Mouse (Mus musculus) layer of hippocampus, postnatal 14 days (tissue): ENCODE results near the gene Zfp462. TPM values are rescaled to one million over a fixed set of nuclear protein-coding genes. Genes with fewer than 3 reads are reported as not detected.

Source experiments
- DNase-seq, 2 experiments: peaks; one replicate each; pipeline ENCODE4 v3.0.0; 2021 to 2022; ENCODE audit warnings: low spot score in 2 of 2, mixed read lengths in 1 of 2
- total RNA-seq, 2 experiments: library from RNA; stranded (reverse); gene quantifications; 2 replicates each; pipeline ENCODE4 v1.2.3; 2021

Zfp462 gene
- total RNA-seq, 2 experiments from 2014 or later = 56.0 to 57.6 TPM

- no peak for DNase-seq
Observed at GRCm38 (mm10) chr4:54950136-54950535, 5.3 kb downstream of the Zfp462 start.

GRCm38 (mm10) chr4:54950866-54951265 lies 6.0 kb downstream of the Zfp462 start:
- no peak for DNase-seq

- no peak for DNase-seq
Observed at GRCm38 (mm10) chr4:54953657-54954395, 9.0 kb downstream of the Zfp462 start.

- peak in 1 of 2 experiments; percentile 27 for DNase-seq
Observed at GRCm38 (mm10) chr4:54954455-54954854, 9.6 kb downstream of the Zfp462 start.

GRCm38 (mm10) chr4:54960776-54961175 lies 15.9 kb downstream of the Zfp462 start:
- no peak for DNase-seq

- no peak for DNase-seq
Observed at GRCm38 (mm10) chr4:54962141-54962540, 17.3 kb downstream of the Zfp462 start.

GRCm38 (mm10) chr4:54963551-54963950 lies 18.7 kb downstream of the Zfp462 start:
- no peak for DNase-seq

GRCm38 (mm10) chr4:54965169-54965695 lies 20.4 kb downstream of the Zfp462 start:
- DNase-seq = no peak

- peak in 1 of 2 experiments; percentile 42 for DNase-seq
Observed at GRCm38 (mm10) chr4:54966161-54966806, 21.4 kb downstream of the Zfp462 start.

- DNase-seq = no peak
Observed at GRCm38 (mm10) chr4:54967166-54967565, 22.3 kb downstream of the Zfp462 start.

GRCm38 (mm10) chr4:54967721-54968120 lies 22.9 kb downstream of the Zfp462 start:
- DNase-seq = no peak

- no peak for DNase-seq
Observed at GRCm38 (mm10) chr4:54969671-54970295, 24.9 kb downstream of the Zfp462 start.

GRCm38 (mm10) chr4:54971386-54971785 lies 26.5 kb downstream of the Zfp462 start:
- no peak for DNase-seq

- DNase-seq = no peak
Observed at GRCm38 (mm10) chr4:54972096-54972495, 27.2 kb downstream of the Zfp462 start.

GRCm38 (mm10) chr4:54972827-54973560 lies 28.1 kb downstream of the Zfp462 start:
- DNase-seq = no peak

GRCm38 (mm10) chr4:54979771-54980472 lies 35.1 kb downstream of the Zfp462 start:
- DNase-seq = no peak

GRCm38 (mm10) chr4:54984502-54984901 lies 39.7 kb downstream of the Zfp462 start:
- no peak for DNase-seq

- DNase-seq = no peak
Observed at GRCm38 (mm10) chr4:54986671-54987070, 41.8 kb downstream of the Zfp462 start.

GRCm38 (mm10) chr4:54987256-54987655 lies 42.4 kb downstream of the Zfp462 start:
- no peak for DNase-seq

- DNase-seq = no peak
Observed at GRCm38 (mm10) chr4:54987926-54988325, 43.1 kb downstream of the Zfp462 start.

GRCm38 (mm10) chr4:54991973-54992372 lies 47.1 kb downstream of the Zfp462 start:
- no peak for DNase-seq
